Mouse (Mus musculus) neural tube, embryonic 12.5 days (tissue): ENCODE measurements around the gene Celf2. TPM values are rescaled to one million over a fixed set of nuclear protein-coding genes. Genes with fewer than 3 reads are reported as not detected.

Experiments used
- ATAC-seq: fragments of 200-750 bp; cut with Nextera tagmentation; 2 replicates; pipeline ENCODE4 v1.8.0; 2017; ENCODE audit warnings: low read depth, mild to moderate bottlenecking, moderate TSS enrichment, moderate library complexity; ENCODE audit not compliant: low FRiP score
- H3K27ac ChIP-seq: fragments of 300-500 bp; sonication (generic); 2 replicates; pipeline ENCODE4 v1.5.1; 2016
- H3K27me3 ChIP-seq: fragments of 300-500 bp; sonication (generic); replicated peaks from 2 replicates; pipeline ENCODE4 v1.6.1; 2016; ENCODE audit warnings: mild to moderate bottlenecking
- H3K36me3 ChIP-seq: fragments of 300-500 bp; sonication (generic); 2 replicates; pipeline ENCODE4 v1.6.1; 2016; ENCODE audit warnings: mild to moderate bottlenecking
- H3K4me1 ChIP-seq: fragments of 300-500 bp; sonication (generic); 2 replicates; pipeline ENCODE4 v1.6.1; 2016
- H3K4me2 ChIP-seq: fragments of 300-500 bp; sonication (generic); replicated peaks from 2 replicates; pipeline ENCODE4 v1.6.1; 2016; ENCODE audit warnings: mild to moderate bottlenecking
- H3K4me3 ChIP-seq: fragments of 300-500 bp; sonication (generic); 2 replicates; pipeline ENCODE4 v1.5.1; 2016
- H3K9ac ChIP-seq: fragments of 300-500 bp; sonication (generic); 2 replicates; pipeline ENCODE4 v1.6.1; 2016; ENCODE audit warnings: mild to moderate bottlenecking
- H3K9me3 ChIP-seq: fragments of 300-500 bp; sonication (generic); 2 replicates; pipeline ENCODE4 v1.6.1; 2016; ENCODE audit warnings: mild to moderate bottlenecking
- WGBS: fragments of 180-500 bp; shearing (Covaris S2); methylation state at CpG from one replicate; pipeline ENCODE4 v1.1.7; 2016; 5-methylcytosine and 5-hydroxymethylcytosine counted together
- polyA plus RNA-seq: library from polyadenylated mRNA; unstranded; fragments of >200 nt; fragmentation: Nextera tagmentation; extraction: Ambion mirVana; gene quantifications from 2 replicates; pipeline ENCODE4 v1.2.1, GENCODE M21; 2016

Celf2 gene
- polyA plus RNA-seq, 1 experiment from 2014 or later = 98.4 TPM

DNA sequence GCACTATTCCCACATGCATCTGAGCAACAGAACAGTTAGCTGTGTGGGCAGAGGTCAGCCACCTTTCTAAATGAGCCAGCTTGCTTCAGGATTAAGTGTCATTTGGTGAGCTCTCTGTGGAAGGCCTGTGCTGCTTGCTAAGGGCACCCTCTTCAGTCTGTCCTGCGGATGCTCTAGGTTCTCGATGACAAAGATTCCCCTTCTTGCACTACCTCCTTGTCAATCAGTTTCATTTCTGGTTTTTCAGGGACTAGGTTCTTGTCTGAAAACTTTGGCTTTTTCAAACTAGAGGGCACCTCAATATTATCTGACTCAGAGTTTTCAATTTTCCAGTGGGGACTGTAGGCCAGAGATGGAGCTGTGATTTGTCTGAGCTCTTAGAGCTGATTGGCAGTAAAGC is 949.8 kb downstream of the Celf2 start:
- H3K36me3 ChIP-seq = 0 out of 2 replicates have a peak, but pooled peaks cover 7% of the 10 kb centered on the region
- H3K4me3 ChIP-seq = no peak overlapping the region
- ATAC-seq = no peak
- no peak overlapping the region for H3K27ac ChIP-seq
- no peak overlapping the region for H3K9ac ChIP-seq
- H3K4me1 ChIP-seq = no peaks in the 10 kb centered on the region
- 95% methylated on average over 2 of the region's 2 CpGs for WGBS
- no peaks in the 10 kb centered on the region for H3K9me3 ChIP-seq
- H3K27me3 ChIP-seq = no peaks in the 10 kb centered on the region
- H3K4me2 ChIP-seq = no peak overlapping the region

DNA sequence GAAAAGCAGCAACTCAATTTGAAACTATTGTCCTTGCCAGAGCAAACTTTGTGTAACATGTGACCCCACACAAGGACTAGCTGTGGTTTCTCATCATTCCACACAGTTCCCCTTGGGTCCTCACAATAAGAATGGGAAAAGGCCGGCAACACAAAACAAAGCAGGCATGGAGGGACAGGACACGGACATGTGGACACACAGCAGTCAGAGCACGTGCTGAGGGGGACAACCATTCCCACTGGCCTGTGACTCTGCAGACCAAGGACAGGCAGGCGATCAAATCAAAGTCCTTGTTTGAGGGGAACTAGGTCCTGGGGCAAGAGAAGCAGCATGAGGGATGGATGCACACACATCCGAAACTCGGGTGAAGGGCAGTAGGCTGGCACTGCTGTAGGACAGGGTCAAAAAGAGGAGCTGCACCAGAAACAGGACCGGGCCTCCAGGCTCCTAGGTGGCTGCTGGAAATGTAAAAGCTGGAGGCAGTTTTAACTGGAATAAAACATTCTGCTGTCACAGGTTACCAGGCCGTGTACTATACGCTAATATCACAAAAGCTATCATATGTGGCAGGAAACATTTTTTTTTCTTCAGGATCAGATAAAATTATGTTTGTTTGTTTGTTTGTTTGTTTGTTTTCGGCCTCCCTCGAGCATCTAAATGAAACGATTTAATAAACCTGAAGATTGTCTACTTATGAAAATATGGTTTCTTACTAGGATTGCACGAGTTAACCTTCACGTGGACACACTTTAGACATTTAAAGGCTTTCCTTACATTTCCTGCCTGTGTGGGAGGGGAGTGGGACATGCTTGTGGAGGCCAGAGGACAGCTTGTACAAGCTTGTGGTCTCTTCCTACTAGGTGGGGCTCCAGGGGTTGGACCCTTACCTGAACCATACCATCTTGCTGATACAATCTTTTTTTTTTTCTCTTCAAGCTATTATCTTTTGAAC is 950.8 kb downstream of the Celf2 start:
- WGBS = 84% methylated on average over 14 of the region's 14 CpGs
- Histone ChIP-seq H3K4me1 (peaks cover 5% of the 10 kb centered on the region; the same call in 1 of the 2 replicates), H3K4me3 (no peak overlapping the region), H3K9ac (no peak overlapping the region), H3K4me2 (no peak overlapping the region), H3K27ac (no peak overlapping the region), H3K27me3 (no peaks in the 10 kb centered on the region), H3K9me3 (no peaks in the 10 kb centered on the region), H3K36me3 (peaks cover 7% of the 10 kb centered on the region; the same call in 1 of the 2 replicates)
- no peak for ATAC-seq

GRCm38 (mm10) chr2:6557749-6558148 is 951.6 kb downstream of the Celf2 start:
- Histone ChIP-seq H3K9ac (no peak overlapping the region), H3K4me2 (no peak overlapping the region), H3K4me3 (no peak overlapping the region), H3K27ac (no peak overlapping the region), H3K9me3 (no peaks in the 10 kb centered on the region), H3K4me1 (peaks cover 5% of the 10 kb centered on the region; the same call in 1 of the 2 replicates), H3K36me3 (peaks cover 10% of the 10 kb centered on the region; the same call in 1 of the 2 replicates), H3K27me3 (no peaks in the 10 kb centered on the region)
- WGBS = 92% methylated on average over 3 of the region's 3 CpGs
- no peak for ATAC-seq

DNA sequence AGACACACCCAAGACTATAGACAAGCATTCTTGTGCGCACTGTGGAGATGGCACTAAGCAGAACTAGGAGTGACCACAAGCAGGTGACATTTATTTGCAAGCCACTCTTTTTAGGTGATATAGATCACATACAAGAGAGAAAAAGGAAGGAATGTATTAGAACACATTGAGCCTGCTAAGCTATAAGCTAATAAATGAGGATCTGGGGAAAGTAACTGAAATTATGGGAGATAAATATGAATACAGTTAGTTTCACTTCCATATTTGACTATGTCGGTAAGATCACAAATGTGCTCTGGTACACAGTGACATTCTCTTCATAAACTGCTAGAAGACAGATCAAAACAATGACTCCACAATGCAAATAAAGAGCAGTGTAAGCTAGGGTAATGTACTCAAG is 952.5 kb downstream of the Celf2 start:
- Histone ChIP-seq H3K36me3 (peaks cover 14% of the 10 kb centered on the region; the same call in 1 of the 2 replicates), H3K4me3 (no peak overlapping the region), H3K27me3 (no peaks in the 10 kb centered on the region), H3K4me1 (peaks cover 5% of the 10 kb centered on the region; the same call in 1 of the 2 replicates), H3K9ac (no peak overlapping the region), H3K4me2 (no peak overlapping the region), H3K9me3 (no peaks in the 10 kb centered on the region), H3K27ac (no peak overlapping the region)
- no peak for ATAC-seq
- WGBS = 94% methylated on average over 2 of the region's 2 CpGs

- Histone ChIP-seq H3K4me2 (no peak overlapping the region), H3K27ac (no peak overlapping the region), H3K9me3 (no peaks in the 10 kb centered on the region), H3K4me3 (no peak overlapping the region), H3K36me3 (peaks cover 10% of the 10 kb centered on the region; the same call in 1 of the 2 replicates), H3K9ac (no peak overlapping the region), H3K27me3 (no peaks in the 10 kb centered on the region), H3K4me1 (peaks cover 5% of the 10 kb centered on the region; the same call in 1 of the 2 replicates)
- ATAC-seq = no peak
- WGBS = 50% methylated on average over 7 of the region's 7 CpGs
These were observed 955.7 kb downstream of the Celf2 start for GRCm38 (mm10) chr2:6553656-6554055.

- no peak for ATAC-seq
- no peak overlapping the region for H3K27ac ChIP-seq
These were observed 960.1 kb downstream of the Celf2 start for GRCm38 (mm10) chr2:6549251-6549650.

GRCm38 (mm10) chr2:6547139-6547664 is 962.2 kb downstream of the Celf2 start:
- no peak overlapping the region for H3K9ac ChIP-seq
- WGBS = 19% methylated on average over 9 of the region's 9 CpGs
- no peaks in the 10 kb centered on the region for H3K36me3 ChIP-seq
- no peaks in the 10 kb centered on the region for H3K9me3 ChIP-seq
- no peaks in the 10 kb centered on the region for H3K27me3 ChIP-seq
- no peak overlapping the region for H3K4me2 ChIP-seq
- H3K4me1 ChIP-seq = peaks cover 15% of the 10 kb centered on the region; the same call in 1 of the 2 replicates
- no peak overlapping the region for H3K4me3 ChIP-seq
- peak; percentile 86 for ATAC-seq
- H3K27ac ChIP-seq = peak overlapping the region; percentile 39; the same call in 1 of the 2 replicates

More at GRCm38 (mm10) chr2:6549251-6549650, 960.1 kb downstream of the Celf2 start:
- H3K9me3 ChIP-seq = no peaks in the 10 kb centered on the region
- H3K4me1 ChIP-seq = peaks cover 18% of the 10 kb centered on the region; the same call in 1 of the 2 replicates
- H3K4me3 ChIP-seq = no peak overlapping the region
- H3K36me3 ChIP-seq = peaks cover 6% of the 10 kb centered on the region; the same call in 1 of the 2 replicates
- no peaks in the 10 kb centered on the region for H3K27me3 ChIP-seq
- no peak overlapping the region for H3K4me2 ChIP-seq
- no peak overlapping the region for H3K9ac ChIP-seq
- WGBS = 92% methylated on average over 7 of the region's 7 CpGs

- Histone ChIP-seq H3K4me1 (peaks cover 15% of the 10 kb centered on the region; the same call in 1 of the 2 replicates), H3K4me2 (no peak overlapping the region), H3K36me3 (no peaks in the 10 kb centered on the region), H3K27me3 (no peaks in the 10 kb centered on the region), H3K9ac (no peak overlapping the region), H3K9me3 (no peaks in the 10 kb centered on the region), H3K27ac (peak overlapping the region; percentile 39; the same call in 1 of the 2 replicates), H3K4me3 (no peak overlapping the region)
- ATAC-seq = peak; percentile 80
- 37% methylated on average over 14 of the region's 14 CpGs for WGBS
These were observed 962.8 kb downstream of the Celf2 start for GRCm38 (mm10) chr2:6546462-6547138.

- Histone ChIP-seq H3K36me3 (no peaks in the 10 kb centered on the region), H3K4me3 (no peak overlapping the region), H3K4me1 (peaks cover 15% of the 10 kb centered on the region; the same call in 1 of the 2 replicates), H3K27ac (no peak overlapping the region), H3K9me3 (no peaks in the 10 kb centered on the region), H3K9ac (no peak overlapping the region), H3K27me3 (no peaks in the 10 kb centered on the region), H3K4me2 (no peak overlapping the region)
- no peak for ATAC-seq
- WGBS = 40% methylated on average over 10 of the region's 10 CpGs
These were observed 964.0 kb downstream of the Celf2 start for GRCm38 (mm10) chr2:6545127-6545931.

DNA sequence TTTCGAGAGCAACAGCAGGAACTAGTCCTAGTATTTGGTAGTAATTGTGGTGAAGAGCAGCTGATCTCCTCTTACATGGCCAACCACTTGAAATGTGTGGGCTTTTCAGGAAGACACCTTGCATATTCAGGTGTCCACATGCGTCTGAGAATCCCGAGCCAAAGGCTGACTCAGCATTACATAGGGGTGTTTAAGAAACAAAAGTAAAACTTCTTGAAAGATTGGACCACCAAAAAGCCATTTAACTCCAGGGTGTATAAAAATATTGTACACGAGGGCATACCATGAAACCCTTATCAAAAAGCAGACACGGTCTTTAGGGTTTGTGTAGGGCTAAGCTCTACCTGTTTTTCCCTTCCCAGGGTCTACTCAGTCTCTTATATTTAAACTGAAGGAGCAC is 965.7 kb downstream of the Celf2 start:
- no peak for ATAC-seq
- no peaks in the 10 kb centered on the region for H3K27me3 ChIP-seq
- H3K4me1 ChIP-seq = peaks cover 15% of the 10 kb centered on the region; the same call in 1 of the 2 replicates
- no peak overlapping the region for H3K4me2 ChIP-seq
- WGBS = 90% methylated on average over 5 of the region's 5 CpGs
- H3K9ac ChIP-seq = no peak overlapping the region
- no peak overlapping the region for H3K27ac ChIP-seq
- H3K4me3 ChIP-seq = no peak overlapping the region
- H3K9me3 ChIP-seq = no peaks in the 10 kb centered on the region
- no peaks in the 10 kb centered on the region for H3K36me3 ChIP-seq

DNA sequence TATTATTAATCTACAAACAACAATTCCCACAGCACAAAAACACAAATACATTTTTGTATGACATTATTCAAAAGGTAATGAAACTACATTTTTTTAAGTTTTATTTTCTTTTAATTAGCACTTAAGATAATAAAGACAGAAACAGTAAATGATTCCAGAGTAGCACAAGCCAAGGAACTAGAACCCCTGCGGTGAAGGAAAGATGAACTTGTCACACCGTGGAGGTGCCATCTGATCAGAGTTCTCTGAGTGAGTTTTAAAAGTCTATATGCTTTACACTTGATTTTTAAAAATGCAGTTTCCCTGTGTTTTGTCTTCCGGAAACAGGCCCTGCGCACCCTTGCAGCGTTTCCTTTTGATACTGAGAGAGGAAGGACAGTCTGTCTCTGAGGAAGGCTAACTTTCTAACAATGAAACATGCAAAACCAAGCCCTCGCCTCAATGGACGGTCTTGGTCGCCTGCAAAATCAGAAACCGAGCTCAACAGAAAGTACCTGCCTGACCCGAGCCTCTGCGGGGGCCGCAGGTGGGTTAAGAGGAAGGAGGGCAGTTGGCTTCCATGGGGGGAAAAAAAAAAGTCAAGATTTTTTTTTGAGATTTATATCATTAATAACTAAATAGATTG is 966.7 kb downstream of the Celf2 start:
- no peaks in the 10 kb centered on the region for H3K36me3 ChIP-seq
- no peak overlapping the region for H3K27ac ChIP-seq
- no peak for ATAC-seq
- H3K4me3 ChIP-seq = no peak overlapping the region
- no peak overlapping the region for H3K9ac ChIP-seq
- H3K27me3 ChIP-seq = no peaks in the 10 kb centered on the region
- H3K4me1 ChIP-seq = peaks cover 13% of the 10 kb centered on the region; the same call in 1 of the 2 replicates
- H3K9me3 ChIP-seq = no peaks in the 10 kb centered on the region
- 89% methylated on average over 12 of the region's 12 CpGs for WGBS
- H3K4me2 ChIP-seq = no peak overlapping the region
